Mouse (Mus musculus): ENCODE data around the gene Olfr584. TPM values are rescaled to one million over a fixed set of nuclear protein-coding genes. Genes with fewer than 3 reads are reported as not detected.

The Olfr584 gene
- polyA plus RNA-seq (2015; fragmentation: Nextera tagmentation; extraction: Ambion mirVana), result not detected in 2 replicates

DNA sequence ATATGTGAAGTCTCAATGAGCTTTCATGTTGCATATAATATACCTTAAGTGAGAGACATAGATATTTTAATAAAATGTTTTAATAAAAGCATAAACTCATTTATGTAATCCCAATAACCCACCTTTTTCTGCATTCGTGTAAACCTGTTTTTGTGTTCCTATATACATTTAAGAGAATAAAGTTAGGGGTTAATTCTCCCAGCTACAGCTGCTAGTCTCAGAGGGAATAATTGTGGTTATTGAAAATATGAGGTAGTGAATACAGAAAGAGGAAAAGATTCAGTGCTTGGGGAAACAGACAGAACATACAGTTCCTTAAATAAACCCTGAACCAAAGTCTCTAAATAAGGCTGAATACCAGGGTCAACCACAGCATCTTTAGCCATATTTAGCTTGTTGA is at the start of gene Olfr584:
TSS of gene Olfr584 (plus strand) at position 301 of the 400 bp plus-strand sequence.
- Histone ChIP-seq H3K27ac (ENCODE audit: low read length) (no peak within 1 kb of the TSS), H3K27me3 (ENCODE audit: control insufficient read depth, insufficient read depth, low read length) (no peaks in the 10 kb centered on the region), H3K4me3 (ENCODE audit: low read length) (no peak within 1 kb of the TSS), H3K4me1 (ENCODE audit: control insufficient read depth, insufficient read depth, low read length) (no peaks in the 10 kb centered on the region), H3K36me3 (ENCODE audit: control insufficient read depth, insufficient read depth) (no peaks in the 10 kb centered on the region), H3K4me2 (ENCODE audit: low read depth, low read length) (no peak within 1 kb of the TSS), H3K9me3 (replicated peaks; ENCODE audit: control insufficient read depth, low read length) (peaks cover 2% of the 10 kb centered on the region; the same call in 1 of the 2 replicates), H3K9ac (ENCODE audit: low read length) (no peak within 1 kb of the TSS)
- ATAC-seq (replicated peaks; ENCODE audit: extremely low read depth, insufficient read depth, low FRiP score), result no peak
- 68% methylated on average over 1 of the region's 1 CpGs for WGBS

GRCm38 (mm10) chr7:103037724-103038123 is 44.0 kb upstream of the Olfr584 start, which contains the start of gene Olfr582:
Olfr582 (plus strand) TSS chr7:103038024.
- H3K36me3 ChIP-seq (ENCODE audit: control insufficient read depth, insufficient read depth), result no peaks in the 10 kb centered on the region
- ATAC-seq (replicated peaks; ENCODE audit: extremely low read depth, insufficient read depth, low FRiP score), result no peak
- no peaks in the 10 kb centered on the region for H3K27me3 ChIP-seq (ENCODE audit: control insufficient read depth, insufficient read depth, low read length)
- H3K9me3 ChIP-seq (replicated peaks; ENCODE audit: control insufficient read depth, low read length), result no peaks in the 10 kb centered on the region
- no peak within 1 kb of the TSS for H3K27ac ChIP-seq (ENCODE audit: low read length)
- H3K4me2 ChIP-seq (ENCODE audit: low read depth, low read length), result no peak within 1 kb of the TSS
- H3K4me3 ChIP-seq (ENCODE audit: low read length), result no peak within 1 kb of the TSS
- no peak within 1 kb of the TSS for H3K9ac ChIP-seq (ENCODE audit: low read length)
- no peaks in the 10 kb centered on the region for H3K4me1 ChIP-seq (ENCODE audit: control insufficient read depth, insufficient read depth, low read length)

DNA sequence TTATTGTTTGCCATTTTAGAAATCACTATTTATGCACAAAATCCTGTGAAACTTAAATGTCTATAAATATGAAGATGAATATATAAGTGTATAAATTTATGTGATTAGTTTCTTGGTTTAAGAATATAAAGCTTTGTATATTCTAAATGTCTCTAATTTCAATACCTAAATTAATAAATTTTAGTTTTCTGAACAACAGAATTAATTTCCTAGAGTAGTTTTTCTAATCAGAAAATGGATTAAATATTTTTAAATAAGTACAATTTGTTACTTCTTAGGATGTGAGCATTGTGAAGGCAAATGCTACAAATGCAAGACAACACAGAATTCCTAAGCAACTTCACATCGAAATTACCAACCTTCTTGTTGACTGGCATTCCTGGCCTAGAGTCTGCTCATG is 30.7 kb upstream of the Olfr584 start, which contains the start of gene Olfr583:
TSS of gene Olfr583 (plus strand) at position 301 of the 400 bp plus-strand sequence.
- Histone ChIP-seq H3K4me3 (ENCODE audit: low read length) (no peak within 1 kb of the TSS), H3K9ac (ENCODE audit: low read length) (no peak within 1 kb of the TSS), H3K36me3 (ENCODE audit: control insufficient read depth, insufficient read depth) (no peaks in the 10 kb centered on the region), H3K4me2 (ENCODE audit: low read depth, low read length) (no peak within 1 kb of the TSS), H3K4me1 (ENCODE audit: control insufficient read depth, insufficient read depth, low read length) (no peaks in the 10 kb centered on the region), H3K9me3 (replicated peaks; ENCODE audit: control insufficient read depth, low read length) (no peaks in the 10 kb centered on the region), H3K27ac (ENCODE audit: low read length) (no peak within 1 kb of the TSS), H3K27me3 (ENCODE audit: control insufficient read depth, insufficient read depth, low read length) (no peaks in the 10 kb centered on the region)
- WGBS, result 73% methylated on average over 1 of the region's 1 CpGs
- no peak for ATAC-seq (replicated peaks; ENCODE audit: extremely low read depth, insufficient read depth, low FRiP score)

DNA sequence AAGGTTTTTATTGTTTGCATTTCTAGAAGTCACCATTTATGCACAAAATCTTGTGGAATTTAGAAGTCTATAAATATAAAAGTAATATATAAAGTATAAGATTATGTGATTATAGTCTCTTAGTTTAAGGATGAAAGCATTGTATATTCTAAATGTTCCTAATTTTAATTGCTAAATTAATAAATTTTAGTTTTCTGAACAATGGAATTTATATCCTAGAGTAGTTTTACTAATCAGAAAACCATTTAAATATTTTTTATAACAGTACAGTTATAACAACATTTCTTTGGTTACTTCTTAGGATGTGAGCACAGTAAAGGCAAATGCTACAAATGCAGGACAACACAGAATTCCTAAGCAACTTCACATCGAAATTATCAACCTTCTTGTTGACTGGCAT is 15.7 kb downstream of the Olfr584 start, which contains the start of gene Olfr585:
TSS of gene Olfr585 (plus strand) at position 301 of the 400 bp plus-strand sequence.
- 65% methylated on average over 1 of the region's 1 CpGs for WGBS
- Histone ChIP-seq H3K4me2 (ENCODE audit: low read depth, low read length) (no peak within 1 kb of the TSS), H3K27me3 (ENCODE audit: control insufficient read depth, insufficient read depth, low read length) (no peaks in the 10 kb centered on the region), H3K9me3 (replicated peaks; ENCODE audit: control insufficient read depth, low read length) (no peaks in the 10 kb centered on the region), H3K9ac (ENCODE audit: low read length) (no peak within 1 kb of the TSS), H3K27ac (ENCODE audit: low read length) (no peak within 1 kb of the TSS), H3K36me3 (ENCODE audit: control insufficient read depth, insufficient read depth) (no peaks in the 10 kb centered on the region), H3K4me3 (ENCODE audit: low read length) (no peak within 1 kb of the TSS), H3K4me1 (ENCODE audit: control insufficient read depth, insufficient read depth, low read length) (no peaks in the 10 kb centered on the region)
- ATAC-seq (replicated peaks; ENCODE audit: extremely low read depth, insufficient read depth, low FRiP score), result no peak

- ATAC-seq (replicated peaks; ENCODE audit: extremely low read depth, insufficient read depth, low FRiP score), result no peak
- H3K4me2 ChIP-seq (ENCODE audit: low read depth, low read length), result no peak overlapping the region
- H3K4me1 ChIP-seq (ENCODE audit: control insufficient read depth, insufficient read depth, low read length), result no peaks in the 10 kb centered on the region
- no peaks in the 10 kb centered on the region for H3K27me3 ChIP-seq (ENCODE audit: control insufficient read depth, insufficient read depth, low read length)
- H3K27ac ChIP-seq (ENCODE audit: low read length), result no peak overlapping the region
- 35% methylated on average over 3 of the region's 3 CpGs for WGBS
- no peaks in the 10 kb centered on the region for H3K9me3 ChIP-seq (replicated peaks; ENCODE audit: control insufficient read depth, low read length)
- H3K9ac ChIP-seq (ENCODE audit: low read length), result no peak overlapping the region
- no peaks in the 10 kb centered on the region for H3K36me3 ChIP-seq (ENCODE audit: control insufficient read depth, insufficient read depth)
- H3K4me3 ChIP-seq (ENCODE audit: low read length), result no peak overlapping the region
These were observed 37.7 kb downstream of the Olfr584 start for GRCm38 (mm10) chr7:103119406-103119805.

- no peak within 1 kb of the TSS for H3K27ac ChIP-seq (ENCODE audit: low read length)
- H3K27me3 ChIP-seq (ENCODE audit: control insufficient read depth, insufficient read depth, low read length), result no peaks in the 10 kb centered on the region
- H3K4me3 ChIP-seq (ENCODE audit: low read length), result no peak within 1 kb of the TSS
- no peak within 1 kb of the TSS for H3K9ac ChIP-seq (ENCODE audit: low read length)
- no peaks in the 10 kb centered on the region for H3K4me1 ChIP-seq (ENCODE audit: control insufficient read depth, insufficient read depth, low read length)
- no peak for ATAC-seq (replicated peaks; ENCODE audit: extremely low read depth, insufficient read depth, low FRiP score)
- no peaks in the 10 kb centered on the region for H3K9me3 ChIP-seq (replicated peaks; ENCODE audit: control insufficient read depth, low read length)
- H3K36me3 ChIP-seq (ENCODE audit: control insufficient read depth, insufficient read depth), result no peaks in the 10 kb centered on the region
- no peak within 1 kb of the TSS for H3K4me2 ChIP-seq (ENCODE audit: low read depth, low read length)
- WGBS, result 89% methylated on average over 3 of the region's 3 CpGs
These were observed 43.9 kb downstream of the Olfr584 start, which contains the start of gene Olfr586 for GRCm38 (mm10) chr7:103125538-103125937. Olfr586 (minus strand) TSS chr7:103125638.

Other genes with a start within 250 kb of the Olfr584 start
- gene Olfr566, start 223.1 kb upstream of the Olfr584 start, polyA plus RNA-seq (2015; fragmentation: Nextera tagmentation; extraction: Ambion mirVana), result not detected in 2 replicates
- not detected in 2 replicates for gene Olfr568, start 204.8 kb upstream of the Olfr584 start, polyA plus RNA-seq (2015; fragmentation: Nextera tagmentation; extraction: Ambion mirVana)
- gene Olfr569, start 191.0 kb upstream of the Olfr584 start, polyA plus RNA-seq (2015; fragmentation: Nextera tagmentation; extraction: Ambion mirVana), result not detected in 2 replicates
- not detected in 2 replicates for gene Olfr570, start 187.3 kb upstream of the Olfr584 start, polyA plus RNA-seq (2015; fragmentation: Nextera tagmentation; extraction: Ambion mirVana)
- not detected in 2 replicates for gene Olfr571, start 164.3 kb upstream of the Olfr584 start, polyA plus RNA-seq (2015; fragmentation: Nextera tagmentation; extraction: Ambion mirVana)
- gene Olfr572, start 157.5 kb upstream of the Olfr584 start, polyA plus RNA-seq (2015; fragmentation: Nextera tagmentation; extraction: Ambion mirVana), result not detected in 2 replicates
- not detected in 2 replicates for gene Olfr573-ps1, start 139.3 kb upstream of the Olfr584 start, polyA plus RNA-seq (2015; fragmentation: Nextera tagmentation; extraction: Ambion mirVana)
- not detected in 2 replicates for gene Olfr574, start 133.4 kb upstream of the Olfr584 start, polyA plus RNA-seq (2015; fragmentation: Nextera tagmentation; extraction: Ambion mirVana)
- gene Olfr575, start 123.1 kb upstream of the Olfr584 start, polyA plus RNA-seq (2015; fragmentation: Nextera tagmentation; extraction: Ambion mirVana), result not detected in 2 replicates
- gene Olfr576, start 119.2 kb upstream of the Olfr584 start, polyA plus RNA-seq (2015; fragmentation: Nextera tagmentation; extraction: Ambion mirVana), result not detected in 2 replicates
- not detected in 2 replicates for gene Olfr577, start 105.9 kb upstream of the Olfr584 start, polyA plus RNA-seq (2015; fragmentation: Nextera tagmentation; extraction: Ambion mirVana)
- gene Olfr578, start 92.6 kb upstream of the Olfr584 start, polyA plus RNA-seq (2015; fragmentation: Nextera tagmentation; extraction: Ambion mirVana), result not detected in 2 replicates
- gene Olfr582, start 43.9 kb upstream of the Olfr584 start, polyA plus RNA-seq (2015; fragmentation: Nextera tagmentation; extraction: Ambion mirVana), result not detected in 2 replicates
- not detected in 2 replicates for gene Olfr583, start 30.6 kb upstream of the Olfr584 start, polyA plus RNA-seq (2015; fragmentation: Nextera tagmentation; extraction: Ambion mirVana)
- gene Olfr585, start 15.8 kb downstream of the Olfr584 start, polyA plus RNA-seq (2015; fragmentation: Nextera tagmentation; extraction: Ambion mirVana), result not detected in 2 replicates
- not detected in 2 replicates for gene Olfr586, start 43.8 kb downstream of the Olfr584 start, polyA plus RNA-seq (2015; fragmentation: Nextera tagmentation; extraction: Ambion mirVana)
- gene Olfr588-ps1, start 59.0 kb downstream of the Olfr584 start, polyA plus RNA-seq (2015; fragmentation: Nextera tagmentation; extraction: Ambion mirVana), result not detected in 2 replicates
- gene Olfr589, start 74.5 kb downstream of the Olfr584 start, polyA plus RNA-seq (2015; fragmentation: Nextera tagmentation; extraction: Ambion mirVana), result not detected in 2 replicates
- gene Olfr591, start 96.5 kb downstream of the Olfr584 start, polyA plus RNA-seq (2015; fragmentation: Nextera tagmentation; extraction: Ambion mirVana), result not detected in 2 replicates
- not detected in 2 replicates for gene Olfr592, start 102.9 kb downstream of the Olfr584 start, polyA plus RNA-seq (2015; fragmentation: Nextera tagmentation; extraction: Ambion mirVana)
- gene Olfr593, start 130.0 kb downstream of the Olfr584 start, polyA plus RNA-seq (2015; fragmentation: Nextera tagmentation; extraction: Ambion mirVana), result not detected in 2 replicates
- not detected in 2 replicates for gene Olfr594, start 135.1 kb downstream of the Olfr584 start, polyA plus RNA-seq (2015; fragmentation: Nextera tagmentation; extraction: Ambion mirVana)
- gene Usp17ld, start 170.6 kb downstream of the Olfr584 start, polyA plus RNA-seq (2015; fragmentation: Nextera tagmentation; extraction: Ambion mirVana), result not detected in 2 replicates
- gene Olfr596, start 223.8 kb downstream of the Olfr584 start, polyA plus RNA-seq (2015; fragmentation: Nextera tagmentation; extraction: Ambion mirVana), result not detected in 2 replicates
- gene Olfr597, start 234.4 kb downstream of the Olfr584 start, polyA plus RNA-seq (2015; fragmentation: Nextera tagmentation; extraction: Ambion mirVana), result not detected in 2 replicates
- gene Olfr598, start 241.7 kb downstream of the Olfr584 start, polyA plus RNA-seq (2015; fragmentation: Nextera tagmentation; extraction: Ambion mirVana), result not detected in 2 replicates

Data from heart, embryonic 16.5 days (tissue).